Mouse (Mus musculus) layer of hippocampus, postnatal 36 days (tissue): ENCODE measurements at regions not wholly inside any gene's neighbourhood (a gene's known extent, or its start where the extent isn't known, plus 50 kb on each side); places are given as distances from the start of the nearest gene placed in this dataset.

ENCODE experiments used
- DNase-seq, 2 experiments: peaks; one replicate each; pipeline ENCODE4 v3.0.0; 2022

DNA sequence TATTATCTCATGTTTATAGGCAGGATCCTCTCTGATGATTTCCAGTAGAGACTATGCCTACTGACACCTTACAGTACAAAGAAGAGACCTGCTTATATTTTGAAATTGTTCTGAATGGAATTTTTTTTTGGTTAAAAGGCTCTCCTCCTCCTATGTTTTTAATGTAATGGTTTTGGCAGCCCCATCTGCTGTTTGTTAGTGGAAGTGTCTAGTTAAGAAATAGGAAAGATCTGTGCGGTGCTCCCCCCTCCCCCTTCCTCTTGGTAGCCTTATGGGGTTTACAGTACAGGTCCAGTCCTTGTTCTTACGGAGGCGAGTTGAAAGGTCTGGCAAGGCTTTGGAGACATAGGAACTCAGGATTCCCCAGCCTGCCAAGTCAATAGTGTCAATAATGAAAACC lies 334.0 kb upstream of the Mki67 start:
- DNase-seq, result no peak

DNA sequence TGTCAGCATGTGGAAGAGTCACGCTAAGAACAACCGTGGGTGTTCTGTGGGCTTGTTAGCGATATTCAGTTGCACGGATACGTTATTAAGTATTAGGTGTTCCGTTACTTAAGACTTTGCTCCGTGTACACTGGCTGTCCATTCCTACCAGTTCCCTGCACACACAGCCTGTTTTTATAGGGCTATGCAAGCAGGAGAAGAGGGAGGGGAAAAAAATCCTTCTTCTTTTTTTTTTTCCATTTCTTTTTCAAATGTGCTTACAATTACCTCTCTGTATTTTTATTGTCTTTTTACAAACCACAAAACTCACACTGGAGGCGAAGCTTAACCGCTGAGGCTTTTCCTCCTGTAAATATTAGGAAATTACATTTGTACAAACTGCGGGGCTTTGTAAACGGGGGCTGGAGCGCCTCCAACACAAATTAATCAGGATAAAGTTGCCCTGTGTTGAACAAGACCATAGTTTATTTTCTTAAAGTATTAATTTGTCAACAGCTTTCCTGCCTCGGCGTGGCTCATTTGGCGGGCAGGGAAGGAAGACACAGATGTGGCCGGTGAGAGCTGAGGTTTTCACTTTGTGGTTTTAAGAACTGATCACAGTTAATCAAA lies 340.8 kb upstream of the Mki67 start:
- no peak for DNase-seq

DNA sequence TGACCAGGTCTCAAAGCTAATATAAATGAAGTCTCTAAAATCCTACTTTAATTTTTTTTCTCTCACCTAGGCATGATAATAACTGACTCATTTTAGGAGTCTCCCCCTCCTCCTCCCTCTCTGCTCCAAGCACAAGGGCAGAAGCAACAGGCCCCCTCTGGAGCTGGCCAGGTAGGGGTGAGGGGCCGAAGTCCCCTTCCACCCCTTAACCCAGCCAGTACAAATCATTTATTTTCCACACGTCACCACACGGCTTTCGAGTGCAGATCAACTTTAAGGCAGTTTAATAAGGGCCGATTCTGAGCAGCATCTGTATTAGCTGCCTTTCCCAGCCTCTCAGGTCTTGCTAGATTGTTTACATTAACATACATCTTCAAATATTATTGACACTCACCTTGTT lies 342.2 kb upstream of the Mki67 start:
- no peak for DNase-seq

DNA sequence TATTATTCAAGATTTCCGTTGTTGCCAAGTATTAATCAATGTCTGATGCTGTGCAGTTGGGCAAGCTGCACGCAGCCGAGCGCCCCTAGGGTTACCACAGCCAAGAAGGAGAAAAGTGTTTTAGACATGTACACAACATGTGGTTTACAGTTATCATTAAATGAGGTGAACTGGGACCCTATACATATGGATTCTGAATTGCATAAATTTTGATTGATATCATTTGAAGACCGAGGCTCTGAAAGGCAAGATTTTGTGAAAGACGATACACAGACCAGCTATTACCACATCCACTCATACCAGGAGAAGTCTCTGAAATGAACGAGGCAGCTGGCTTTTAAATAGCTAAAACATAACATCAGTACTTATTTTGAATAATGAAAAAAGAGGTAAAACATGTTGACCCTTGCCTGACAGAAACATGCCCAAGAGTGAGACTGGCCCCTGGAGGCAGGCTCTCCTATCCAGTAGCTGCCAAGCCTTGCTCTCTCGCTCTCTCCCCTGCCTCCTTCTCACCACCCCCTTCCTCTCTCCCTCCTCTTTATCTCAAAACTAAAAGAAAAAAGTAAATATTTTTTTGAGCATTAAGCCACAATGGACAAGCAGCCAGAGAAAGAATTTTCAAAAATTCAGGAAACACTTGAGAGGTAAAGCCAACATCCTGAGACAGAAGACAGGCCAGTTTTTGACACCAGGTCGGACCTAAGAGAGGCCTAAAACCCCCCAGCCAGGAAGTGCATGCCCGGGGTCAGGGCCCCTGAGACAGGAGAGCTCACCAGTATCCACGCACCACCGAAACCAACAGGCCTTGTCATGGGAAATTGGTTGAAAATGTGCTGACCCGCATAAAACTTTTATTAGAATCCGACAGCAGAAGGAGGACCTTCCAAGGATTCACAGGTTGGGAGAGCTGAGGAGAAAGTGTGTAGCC lies 342.9 kb upstream of the Mki67 start:
- DNase-seq, result no peak

DNA sequence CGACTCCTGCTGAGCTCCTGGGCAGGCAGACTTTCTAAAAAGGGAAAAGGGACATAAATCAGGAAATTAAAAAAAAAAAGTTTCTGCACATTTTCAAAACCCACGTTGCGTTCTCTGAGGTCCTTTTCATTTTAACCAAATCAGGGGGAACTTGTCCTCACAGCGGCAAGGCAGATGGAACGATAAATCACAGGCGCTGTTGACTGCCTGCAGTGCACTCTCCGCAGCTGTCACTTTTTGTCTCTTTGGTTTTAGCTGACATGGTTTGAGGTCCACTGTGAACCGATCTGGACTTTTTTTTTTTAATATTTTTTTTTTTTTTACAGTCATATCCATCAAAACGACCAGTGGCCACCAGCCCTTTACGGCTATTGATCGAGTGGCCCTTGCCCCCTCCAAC lies 343.7 kb upstream of the Mki67 start:
- no peak for DNase-seq

DNA sequence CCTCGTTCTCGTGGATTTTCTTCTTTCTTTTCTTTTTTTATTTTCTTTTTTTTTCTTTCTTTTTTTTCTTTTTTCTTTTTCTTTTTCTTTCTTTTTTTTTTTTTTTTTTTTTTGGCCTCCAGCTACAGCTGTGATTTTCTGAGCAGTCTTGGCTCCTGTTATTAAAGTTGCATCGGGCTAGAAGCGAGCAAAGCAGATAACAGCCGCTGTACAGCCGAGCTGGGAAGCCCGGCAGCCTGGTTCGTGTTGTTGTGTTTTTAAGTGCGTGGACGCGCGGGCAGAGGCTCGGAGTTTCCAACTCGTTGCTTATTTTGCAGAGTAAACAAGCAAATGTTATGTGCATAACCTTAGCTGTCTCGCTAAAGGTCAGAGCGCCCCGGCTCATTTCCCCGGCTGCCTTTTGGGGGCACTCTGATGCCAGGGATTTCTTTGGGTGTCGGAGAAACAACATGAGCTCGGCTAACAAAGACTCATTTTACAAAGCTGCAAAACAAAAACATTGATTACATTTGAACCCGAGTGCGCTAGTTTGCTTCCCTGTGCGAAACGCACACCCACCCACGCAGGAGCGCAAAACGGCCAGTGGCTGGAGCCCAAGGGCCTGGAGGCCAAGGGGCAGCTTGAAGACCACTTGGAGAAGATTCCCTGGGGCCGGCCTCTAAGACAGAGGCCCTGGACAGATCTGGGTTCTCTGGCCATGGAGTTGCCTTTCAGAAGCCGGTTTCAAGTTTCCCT lies 344.3 kb upstream of the Mki67 start:
- DNase-seq, result peak; percentile 68 to 73

DNA sequence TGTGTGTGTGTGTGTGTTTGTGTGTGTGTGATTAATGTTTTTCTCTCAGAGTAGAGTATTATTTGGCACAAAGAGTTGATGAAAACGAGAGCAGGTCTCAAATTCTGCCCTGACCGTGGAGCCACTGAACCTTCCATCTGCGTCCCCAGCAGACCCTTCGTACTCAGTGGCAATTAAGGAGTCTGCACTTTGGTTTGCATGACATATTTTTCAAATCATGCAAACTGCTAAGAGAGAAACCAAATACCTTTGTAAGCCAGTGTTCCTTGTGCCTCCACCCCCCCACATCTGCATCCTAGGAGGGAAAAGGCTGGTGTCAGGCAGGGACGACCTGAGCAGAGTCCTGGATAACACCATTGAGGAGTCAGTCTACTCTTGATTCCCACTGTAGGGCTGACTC lies 346.5 kb upstream of the Mki67 start:
- DNase-seq, result no peak

DNA sequence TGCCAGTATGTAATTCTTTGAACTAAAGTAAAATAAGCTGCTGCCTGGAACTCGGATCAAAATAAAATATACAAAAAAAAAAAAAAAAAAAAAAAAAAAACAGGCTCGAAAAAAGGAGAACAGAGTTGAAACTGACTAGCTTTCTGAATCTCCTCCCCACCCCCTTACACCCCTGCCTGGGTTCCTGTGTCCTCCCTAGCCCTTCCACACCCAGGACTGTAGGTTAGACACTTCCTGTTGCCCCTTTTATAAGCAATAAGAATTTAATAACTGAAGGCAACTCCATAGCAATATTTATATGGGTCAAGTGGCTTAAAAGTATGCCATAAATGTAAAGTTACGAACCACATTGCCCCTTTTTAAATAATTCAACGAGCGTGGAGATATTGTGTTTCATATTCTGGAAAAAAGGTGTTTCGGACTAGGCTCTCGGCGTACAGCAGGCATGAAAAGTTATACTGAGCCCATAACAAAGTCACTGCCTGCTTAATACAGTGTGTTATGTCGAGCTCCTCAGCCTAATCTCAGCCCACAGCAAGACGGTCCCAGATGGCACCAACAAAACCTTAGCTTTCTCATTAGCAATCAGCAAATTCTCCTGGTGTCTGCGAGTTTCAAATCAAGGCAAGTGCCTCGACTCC lies 349.0 kb upstream of the Mki67 start:
- DNase-seq, result no peak

DNA sequence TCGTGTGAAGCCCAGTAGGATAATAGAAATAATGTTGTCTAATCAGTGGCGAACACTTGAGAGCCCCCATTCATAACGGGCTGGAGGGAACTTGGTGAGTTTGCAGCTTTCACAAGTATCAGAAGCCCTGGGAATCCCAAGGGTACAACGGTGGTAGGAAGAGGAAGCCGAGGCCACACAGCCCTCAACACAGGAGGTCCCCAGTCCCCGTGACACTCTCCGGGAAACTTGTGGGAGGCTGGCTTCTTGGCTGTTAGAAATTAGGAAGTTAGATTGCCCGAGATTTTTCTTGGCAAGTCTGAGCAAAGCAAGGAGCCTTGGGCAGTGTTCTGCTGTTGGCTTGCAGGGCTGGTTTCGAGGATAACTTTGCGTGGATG lies 349.5 kb upstream of the Mki67 start:
- no peak for DNase-seq

DNA sequence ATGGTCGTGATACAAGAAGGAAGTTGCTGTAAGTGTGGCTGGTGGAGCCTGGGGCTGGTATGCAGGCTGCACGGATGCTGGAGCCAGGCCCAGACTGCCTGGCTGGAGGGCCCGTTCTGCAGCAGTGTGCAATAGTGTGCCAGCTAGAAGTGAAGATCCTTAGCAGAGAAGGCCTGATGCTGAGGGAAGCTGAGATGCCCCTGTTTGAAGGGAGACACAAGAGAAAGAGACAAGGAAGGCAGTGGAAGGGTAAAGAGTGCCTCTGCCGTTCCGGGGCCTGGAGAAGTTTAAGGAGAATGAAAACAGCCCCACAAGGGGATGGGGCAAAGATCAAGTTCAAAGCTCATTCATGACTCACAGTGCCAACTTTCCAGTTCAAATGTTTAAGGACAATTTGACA lies 354.7 kb upstream of the Mki67 start:
- no peak for DNase-seq

DNA sequence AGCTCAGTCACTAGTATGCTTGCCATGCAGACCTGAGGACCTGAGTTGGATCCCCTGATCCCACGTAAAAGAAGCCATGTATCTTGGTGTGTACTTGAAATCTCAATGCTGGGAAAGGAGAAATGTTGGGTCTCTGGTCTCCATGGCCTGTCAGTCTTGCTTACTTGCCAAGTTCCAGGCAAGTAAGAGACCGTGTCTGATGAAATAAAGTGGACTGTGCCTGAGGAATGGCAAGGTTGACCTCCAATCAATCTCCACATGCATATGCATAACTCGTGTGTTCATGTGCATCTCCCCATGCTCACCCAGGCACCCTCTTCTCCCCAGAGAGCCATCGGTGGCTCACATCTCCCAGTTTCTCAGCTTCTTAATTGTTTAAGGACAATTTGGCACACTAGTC lies 355.2 kb upstream of the Mki67 start:
- DNase-seq, result no peak

DNA sequence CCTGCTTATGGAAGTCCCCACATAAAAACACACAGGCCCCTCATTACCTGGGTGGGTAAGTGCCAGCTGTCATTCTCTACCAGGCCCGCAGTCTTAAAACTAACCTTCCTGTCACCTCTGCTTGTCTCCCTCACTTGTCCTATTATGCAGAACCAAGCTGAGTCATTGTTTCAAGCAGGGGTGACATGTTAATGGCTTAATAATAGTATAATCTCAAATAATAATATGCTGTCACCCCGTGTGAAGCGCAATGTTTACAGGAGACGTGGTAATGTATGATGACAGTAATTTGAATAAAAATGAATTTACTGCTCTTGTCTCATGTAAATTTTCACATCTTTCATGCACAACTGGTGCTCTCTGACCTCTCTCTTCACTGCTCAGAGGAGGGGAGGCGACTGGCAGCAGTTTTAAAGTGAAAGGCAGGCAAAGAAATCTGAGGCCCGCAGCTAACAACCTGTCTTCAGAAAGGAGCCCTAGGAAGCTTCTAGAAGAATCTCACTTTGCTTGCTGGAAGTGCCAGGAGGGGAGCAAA lies 357.2 kb upstream of the Mki67 start:
- no peak for DNase-seq

DNA sequence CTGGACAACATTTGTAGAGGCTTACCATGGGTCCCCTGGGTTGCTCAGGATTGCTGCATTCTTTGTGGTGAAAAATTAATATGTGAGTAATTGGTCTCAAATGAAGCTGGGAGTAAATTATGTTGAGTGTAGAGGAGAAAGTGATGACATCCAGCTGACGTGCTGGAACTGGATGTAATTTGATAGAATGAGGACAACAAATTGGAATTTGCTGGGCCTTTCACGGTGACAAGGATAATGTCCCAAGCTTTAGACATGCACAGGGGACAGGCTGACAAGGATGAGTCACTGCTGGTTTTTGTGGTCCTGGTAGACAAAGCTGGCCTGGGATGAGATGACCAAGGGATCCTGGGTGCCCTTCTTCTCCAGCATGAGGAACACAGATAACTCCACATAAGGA lies 357.9 kb upstream of the Mki67 start:
- DNase-seq, result no peak

DNA sequence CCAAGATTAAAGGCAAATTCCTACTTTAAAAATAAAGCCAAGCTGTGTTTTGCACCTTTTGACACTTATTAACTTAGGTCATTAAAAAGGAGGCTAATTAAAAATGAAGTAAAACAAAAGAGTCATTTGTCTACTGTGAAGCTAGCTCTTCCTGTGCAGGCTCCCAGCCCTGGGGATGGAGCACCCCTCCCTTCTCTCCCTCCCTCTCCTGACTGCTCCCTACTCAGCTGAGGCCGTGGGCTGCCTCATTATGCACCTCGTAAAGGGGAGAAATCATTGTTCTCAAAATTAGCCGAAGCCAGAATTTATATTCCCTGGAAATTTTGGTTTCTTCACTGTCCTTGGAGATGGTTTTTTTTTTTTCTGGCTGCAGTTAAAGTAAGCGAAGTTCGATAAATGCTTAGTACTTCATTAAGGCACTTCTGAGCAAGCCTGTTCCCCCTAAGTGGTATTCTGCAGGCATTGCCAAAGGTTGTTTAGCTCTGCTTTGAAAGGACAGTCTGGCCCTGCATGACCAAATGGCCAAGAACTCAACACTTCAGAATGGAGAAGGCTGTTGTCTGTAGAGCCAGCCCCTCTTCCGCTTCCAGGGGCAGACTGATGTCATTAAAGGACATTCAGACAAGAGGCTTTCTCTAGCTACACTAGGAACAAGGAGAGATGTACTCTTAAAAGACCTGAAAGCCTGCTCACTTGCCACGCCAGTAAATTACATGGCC lies 365.5 kb upstream of the Mki67 start:
- peak in 1 of 2 experiments; percentile 27 for DNase-seq

DNA sequence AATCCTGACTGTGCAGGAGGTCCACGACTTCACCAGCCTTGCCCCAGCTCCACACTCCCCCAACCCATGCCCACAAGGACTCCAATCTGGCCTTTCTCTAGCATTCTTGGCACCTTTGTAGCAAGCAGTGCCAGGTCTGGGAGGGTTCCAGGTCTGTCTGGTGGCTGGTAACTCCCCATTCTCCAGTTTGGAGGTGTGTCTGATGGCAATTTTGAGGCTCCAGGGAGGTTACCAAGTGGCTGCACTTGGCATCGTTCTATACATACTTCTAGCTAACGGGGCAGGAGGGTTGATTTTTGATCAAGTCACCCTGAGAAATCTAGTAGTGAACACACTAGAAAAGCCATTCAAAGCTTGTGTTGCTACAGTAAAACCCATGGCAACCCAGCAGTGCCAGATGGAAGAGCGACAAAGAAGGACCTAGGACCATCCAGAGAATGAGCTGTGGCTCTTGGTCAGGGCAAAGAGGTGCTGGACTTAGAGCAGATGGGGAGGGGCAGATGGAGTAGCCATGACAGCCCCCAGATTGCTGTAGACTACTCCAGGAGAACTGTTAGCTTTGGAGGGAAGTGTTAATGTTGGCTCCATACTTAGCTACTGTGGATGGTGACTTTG lies 366.2 kb upstream of the Mki67 start:
- peak; percentile 39 to 46 for DNase-seq

DNA sequence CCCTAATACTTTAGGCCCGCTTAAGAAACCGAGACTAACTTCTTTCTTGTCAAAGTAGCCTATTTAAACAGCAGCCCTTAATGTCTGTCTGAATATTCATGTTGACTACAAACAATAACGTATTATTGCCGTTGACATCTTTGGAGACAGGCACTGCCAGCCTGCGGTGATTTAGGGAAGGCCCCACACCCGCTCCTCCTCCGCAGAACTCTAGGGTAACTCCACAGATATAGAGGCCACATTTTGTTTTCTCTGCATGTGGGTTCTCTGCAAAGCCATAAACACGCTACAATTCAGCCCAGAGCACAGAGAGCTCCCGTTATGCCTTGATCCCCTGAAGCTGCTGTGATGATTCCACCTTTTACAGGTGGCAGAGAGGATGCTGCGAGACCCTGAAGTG lies 366.8 kb upstream of the Mki67 start:
- no peak for DNase-seq

DNA sequence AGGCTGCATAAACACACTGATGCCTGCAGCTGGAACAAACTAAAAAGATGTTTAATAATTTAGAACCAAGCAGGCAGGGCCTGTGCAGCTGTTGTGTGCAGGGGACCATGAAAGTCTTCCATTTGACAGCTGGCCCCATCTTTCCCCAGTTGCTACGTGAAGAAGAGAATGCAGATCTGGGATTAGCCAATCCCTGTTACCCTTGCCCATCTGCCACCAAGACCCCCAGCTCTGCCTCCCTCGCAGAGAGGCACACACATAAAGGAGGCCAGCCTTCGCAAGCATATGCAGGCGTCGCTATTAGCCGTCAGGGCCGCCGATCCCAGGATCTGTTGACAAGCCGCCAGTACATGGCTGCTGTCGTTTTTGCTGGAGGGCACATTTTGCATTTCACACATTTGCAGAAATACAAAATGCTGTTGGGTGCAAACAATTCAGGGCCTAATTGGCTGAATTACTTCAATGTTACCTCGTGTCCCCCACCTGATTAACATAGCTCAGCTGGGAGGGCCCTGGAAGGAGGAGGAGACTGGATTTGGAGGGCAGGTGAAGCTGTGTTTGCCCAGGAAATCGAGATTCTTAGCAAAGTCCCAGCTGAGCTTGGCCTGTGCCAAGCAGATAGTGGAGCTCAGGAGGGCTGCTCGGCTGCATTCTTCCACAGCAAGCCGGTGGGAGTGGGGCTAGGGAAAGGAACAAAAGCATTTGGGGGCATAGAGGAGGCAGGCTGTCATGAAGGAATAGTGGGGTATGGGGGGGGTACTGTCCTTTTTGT lies 367.6 kb upstream of the Mki67 start:
- no peak for DNase-seq

DNA sequence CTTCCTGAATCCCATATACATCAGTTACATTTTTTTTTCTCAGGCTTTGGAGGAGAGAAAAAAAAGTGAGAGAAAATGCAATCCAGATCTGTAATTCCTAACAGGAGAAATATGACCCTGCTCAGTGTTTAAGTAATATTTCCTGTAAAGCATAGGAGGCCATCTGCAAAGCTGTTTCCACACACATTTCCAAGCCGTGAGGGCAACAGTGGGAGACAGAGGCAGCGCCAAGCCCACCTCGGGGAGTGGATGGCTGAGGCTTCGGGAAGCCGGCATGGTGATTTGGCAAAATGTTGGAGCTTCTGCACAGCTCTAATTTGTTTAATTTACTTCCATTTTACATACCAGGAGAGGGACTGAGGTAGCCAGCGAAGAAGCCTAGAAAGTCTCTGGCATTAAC lies 372.6 kb upstream of the Mki67 start:
- DNase-seq, result no peak

DNA sequence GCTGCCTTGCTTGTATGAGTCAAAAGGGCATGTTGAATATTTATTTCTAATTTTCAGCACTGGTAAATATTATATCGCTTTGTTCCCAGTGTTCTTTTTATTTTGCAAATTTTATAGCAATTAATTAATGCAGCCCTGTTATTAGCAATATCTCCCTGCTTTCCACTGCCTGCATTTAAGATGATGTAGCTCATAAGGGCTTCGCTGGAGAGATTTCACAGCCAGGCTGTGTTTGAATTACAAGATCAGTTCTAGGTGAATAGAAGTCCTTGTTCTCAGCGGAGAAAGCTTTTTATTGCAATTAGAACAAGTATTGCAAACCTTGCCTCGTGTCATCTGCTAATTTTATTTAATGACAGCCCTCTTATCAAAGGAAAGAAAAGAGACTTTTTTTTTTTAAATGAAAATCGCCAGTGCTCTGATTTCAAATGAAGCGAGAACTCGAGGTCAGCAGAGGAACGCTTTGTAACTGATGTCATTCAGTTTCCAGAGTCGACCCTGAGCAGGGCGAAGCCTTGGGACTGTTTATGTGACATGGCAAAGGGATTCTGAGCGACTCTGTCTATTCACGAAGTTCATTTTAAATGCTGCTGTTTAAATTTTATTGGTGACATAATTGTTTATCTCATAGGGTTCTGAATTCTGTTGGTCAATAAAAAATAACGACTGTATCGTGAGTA lies 378.7 kb upstream of the Mki67 start:
- DNase-seq, result no peak

DNA sequence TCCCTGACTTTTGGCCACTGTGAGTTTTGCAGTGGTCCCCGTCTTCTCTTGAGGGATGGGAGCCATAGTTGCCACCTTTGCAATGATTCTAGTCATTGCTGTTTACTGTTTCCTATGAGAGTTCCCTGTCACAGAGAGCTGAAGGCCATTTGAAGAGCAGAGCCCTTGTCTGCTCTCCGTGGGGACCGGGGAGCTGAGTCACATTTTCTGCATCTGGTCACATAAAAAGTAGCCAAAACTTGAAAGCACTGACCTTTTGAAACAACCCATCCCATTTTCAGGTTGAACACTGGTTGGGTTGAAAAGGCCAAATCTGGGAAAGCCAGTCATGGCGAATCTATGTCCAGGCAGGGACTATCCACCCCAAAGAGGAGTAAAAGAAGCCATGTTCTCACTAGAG lies 387.9 kb upstream of the Mki67 start:
- no peak for DNase-seq
